Mouse (Mus musculus) stomach, embryonic 16.5 days (tissue): ENCODE measurements around the gene Fam173a. TPM values are rescaled to one million over a fixed set of nuclear protein-coding genes. Genes with fewer than 3 reads are reported as not detected.

Experiments
- ATAC-seq: fragments of 200-750 bp; cut with Nextera tagmentation; 2 replicates; pipeline ENCODE4 v1.8.0; 2017; ENCODE audit warnings: moderate number of reproducible peaks, moderate TSS enrichment; ENCODE audit not compliant: insufficient read depth, low FRiP score
- H3K27ac ChIP-seq: fragments of 300-500 bp; sonication (generic); 2 replicates; pipeline ENCODE4 v1.5.1; 2014; ENCODE audit warnings: low read length
- H3K27me3 ChIP-seq: fragments of 300-500 bp; sonication (generic); 2 replicates; pipeline ENCODE4 v1.6.1; 2014; ENCODE audit warnings: low read length, control low read depth, mixed read lengths; ENCODE audit not compliant: control insufficient read depth, insufficient read depth
- H3K36me3 ChIP-seq: fragments of 300-500 bp; sonication (generic); 2 replicates; pipeline ENCODE4 v1.6.1; 2014; ENCODE audit warnings: low read length; ENCODE audit not compliant: control insufficient read depth, insufficient read depth
- H3K4me1 ChIP-seq: fragments of 300-500 bp; sonication (generic); 2 replicates; pipeline ENCODE4 v1.6.1; 2014; ENCODE audit warnings: low read length, control low read depth, mixed read lengths; ENCODE audit not compliant: control insufficient read depth, insufficient read depth
- H3K4me2 ChIP-seq: fragments of 300-500 bp; sonication (generic); 2 replicates; pipeline ENCODE4 v1.6.1; 2014; ENCODE audit warnings: low read depth, low read length, mixed read lengths
- H3K4me3 ChIP-seq: fragments of 300-500 bp; sonication (generic); replicated peaks from 2 replicates; pipeline ENCODE4 v1.5.1; 2014; ENCODE audit warnings: mild to moderate bottlenecking, low read length
- H3K9ac ChIP-seq: fragments of 300-500 bp; sonication (generic); 2 replicates; pipeline ENCODE4 v1.6.1; 2014; ENCODE audit warnings: low read length
- H3K9me3 ChIP-seq: fragments of 300-500 bp; sonication (generic); replicated peaks from 2 replicates; pipeline ENCODE4 v1.6.1; 2016; ENCODE audit warnings: low read length, control low read depth; ENCODE audit not compliant: control insufficient read depth
- WGBS: fragments of 180-500 bp; shearing (Covaris S2); extraction: QIAGEN DNeasy Blood & Tissue Kit; methylation state at CpG from one replicate; pipeline ENCODE4 v1.1.7; 2014; 5-methylcytosine and 5-hydroxymethylcytosine counted together
- polyA plus RNA-seq: library from polyadenylated mRNA; unstranded; fragments of >200 nt; fragmentation: Nextera tagmentation; extraction: Ambion mirVana; gene quantifications from 2 replicates; pipeline ENCODE4 v1.2.1, GENCODE M21; 2015

The Fam173a gene
- polyA plus RNA-seq, 1 experiment from 2014 or later: 102 TPM

DNA sequence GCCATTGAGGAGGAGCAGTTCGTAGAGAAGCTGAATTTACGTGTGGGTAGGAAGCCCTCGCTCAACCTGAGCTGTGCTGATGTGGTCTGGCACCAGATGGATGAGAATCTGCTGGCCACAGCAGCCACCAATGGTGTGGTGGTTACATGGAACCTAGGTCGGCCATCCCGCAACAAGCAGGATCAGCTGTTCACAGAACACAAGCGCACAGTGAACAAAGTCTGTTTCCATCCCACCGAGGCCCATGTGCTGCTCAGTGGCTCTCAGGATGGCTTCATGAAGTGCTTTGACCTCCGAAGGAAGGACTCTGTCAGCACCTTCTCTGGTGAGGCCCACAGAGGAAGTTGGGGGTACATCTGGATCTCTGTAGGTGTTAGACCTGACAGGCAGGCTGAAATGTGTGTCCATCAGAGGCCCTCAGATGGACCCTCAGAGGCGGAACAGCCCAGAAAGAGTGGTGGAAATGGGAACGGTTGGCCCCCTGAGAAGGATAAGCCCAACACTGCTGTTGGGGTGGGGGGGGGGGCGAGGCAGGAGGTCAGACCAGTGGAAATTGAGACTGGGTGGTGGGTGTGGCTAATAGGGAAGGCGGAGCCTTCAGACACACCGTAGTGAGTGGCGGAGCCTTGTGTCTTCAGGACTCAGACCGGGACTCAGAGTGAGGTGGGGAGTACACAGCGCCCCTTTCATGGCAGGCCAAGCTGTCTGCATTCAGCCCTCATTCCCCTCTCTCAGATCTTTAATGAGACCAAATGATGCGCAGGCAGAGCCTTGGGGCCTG lies 31.9 kb upstream of the Fam173a start:
- Histone ChIP-seq H3K4me1 (peaks cover 20% of the 10 kb centered on the region), H3K36me3 (0 out of 2 replicates have a peak, but pooled peaks cover 12% of the 10 kb centered on the region), H3K4me2 (peak overlapping the region; percentile 92), H3K9ac (peak overlapping the region; percentile 83), H3K27ac (no peak overlapping the region), H3K27me3 (peaks cover 8% of the 10 kb centered on the region), H3K9me3 (no peaks in the 10 kb centered on the region), H3K4me3 (peak overlapping the region; percentile 67)
- WGBS: 66% methylated on average over 16 of the region's 17 CpGs
- no peak for ATAC-seq

DNA sequence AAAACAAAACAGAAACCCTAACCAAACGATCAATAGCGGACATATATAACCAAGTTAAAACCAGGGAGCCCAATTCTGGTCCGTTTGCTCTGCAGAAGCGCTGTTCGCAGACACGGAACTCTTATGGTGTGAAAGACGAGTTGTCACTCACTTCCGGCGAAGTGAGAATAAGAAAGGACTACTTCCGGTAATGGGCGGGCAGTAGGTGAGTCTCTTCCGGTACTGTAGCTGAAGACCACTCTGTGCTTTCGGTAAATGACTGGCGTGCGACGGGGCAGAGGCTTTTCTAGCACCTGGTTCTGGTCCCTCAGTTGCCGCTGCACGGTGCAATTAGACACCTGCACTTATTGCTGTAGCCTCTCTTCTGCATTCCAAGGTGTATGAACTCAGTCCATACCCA lies 30.8 kb upstream of the Fam173a start, which contains the start of gene Wdr24:
Gene Wdr24, plus strand, starts transcription at position 176 of the 400 bp plus-strand sequence.
- peak within 1 kb of the TSS; percentile 51 for H3K27ac ChIP-seq
- H3K27me3 ChIP-seq: peaks cover 17% of the 10 kb centered on the region
- WGBS: 1% methylated on average over 18 of the region's 18 CpGs
- peak within 1 kb of the TSS; percentile 83 for H3K9ac ChIP-seq
- 0 out of 2 replicates have a peak, but pooled peaks cover 12% of the 10 kb centered on the region for H3K36me3 ChIP-seq
- H3K4me1 ChIP-seq: peaks cover 22% of the 10 kb centered on the region
- peak within 1 kb of the TSS; percentile 92 for H3K4me2 ChIP-seq
- peak; percentile 53 for ATAC-seq
- no peaks in the 10 kb centered on the region for H3K9me3 ChIP-seq
- H3K4me3 ChIP-seq: peak within 1 kb of the TSS; percentile 67

DNA sequence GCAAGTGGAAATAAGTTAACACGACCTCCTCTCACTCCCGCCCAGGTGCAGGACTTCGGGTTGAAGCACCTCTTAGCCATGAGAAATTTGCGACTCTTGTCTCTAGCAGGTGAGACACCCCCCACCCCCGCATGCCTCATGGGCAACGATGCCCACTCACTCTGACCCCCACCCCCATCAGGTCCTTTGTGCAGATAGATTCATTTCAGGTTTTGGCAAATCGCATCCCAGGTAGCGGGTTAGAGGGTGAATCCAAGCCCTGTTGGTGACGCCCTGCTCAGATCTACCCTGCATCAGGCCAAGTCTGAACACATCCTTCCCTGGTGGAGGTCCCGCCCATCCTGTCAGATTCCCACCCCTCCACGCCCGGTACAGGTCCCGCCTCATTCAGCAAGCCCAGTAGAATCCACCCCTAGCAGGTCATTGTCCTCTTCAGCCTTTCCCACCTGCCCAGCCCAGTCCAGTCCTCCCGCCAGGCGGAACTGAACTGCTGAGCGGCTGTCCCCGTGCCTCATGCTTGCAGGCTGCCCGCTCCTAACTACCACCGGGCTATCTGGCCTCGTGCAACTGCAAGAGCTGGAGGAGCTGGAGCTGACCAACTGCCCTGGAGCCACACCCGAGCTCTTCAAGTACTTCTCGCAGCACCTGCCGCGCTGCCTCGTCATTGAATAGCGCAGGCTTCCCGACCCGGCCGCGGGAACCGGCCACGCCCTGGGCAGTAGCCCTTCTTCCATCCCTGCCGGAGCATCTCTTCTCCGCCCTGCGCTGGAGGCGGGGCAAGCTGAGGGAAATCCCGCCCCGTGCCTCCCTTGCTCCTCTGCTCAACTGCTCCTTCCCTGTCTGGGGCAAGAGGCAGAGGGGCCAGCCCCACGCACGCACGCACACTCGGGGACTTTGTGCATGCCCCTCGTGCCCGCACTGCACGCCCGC lies 26.4 kb upstream of the Fam173a start:
- Histone ChIP-seq H3K27me3 (peaks cover 26% of the 10 kb centered on the region), H3K4me2 (peak overlapping the region; percentile 41), H3K9ac (0 out of 2 replicates have a peak overlapping the region, but pooled peaks have one; percentile 2), H3K4me1 (peaks cover 7% of the 10 kb centered on the region), H3K4me3 (peak overlapping the region; percentile 26), H3K36me3 (no peaks in the 10 kb centered on the region), H3K27ac (no peak overlapping the region), H3K9me3 (no peaks in the 10 kb centered on the region)
- WGBS: 7% methylated on average over 46 of the region's 46 CpGs
- ATAC-seq: peak; percentile 56; the same call in 1 of the 2 replicates

GRCm38 (mm10) chr17:25817662-25818061 lies 25.0 kb upstream of the Fam173a start:
- Histone ChIP-seq H3K4me2 (no peak overlapping the region), H3K27ac (no peak overlapping the region), H3K4me1 (peaks cover 4% of the 10 kb centered on the region; the same call in 1 of the 2 replicates), H3K4me3 (no peak overlapping the region), H3K9ac (no peak overlapping the region), H3K27me3 (peaks cover 26% of the 10 kb centered on the region), H3K36me3 (no peaks in the 10 kb centered on the region), H3K9me3 (no peaks in the 10 kb centered on the region)
- ATAC-seq: no peak
- 74% methylated on average over 11 of the region's 11 CpGs for WGBS

- Histone ChIP-seq H3K9me3 (no peaks in the 10 kb centered on the region), H3K9ac (no peak overlapping the region), H3K27ac (no peak overlapping the region), H3K4me3 (no peak overlapping the region), H3K4me2 (no peak overlapping the region), H3K27me3 (peaks cover 30% of the 10 kb centered on the region), H3K36me3 (no peaks in the 10 kb centered on the region), H3K4me1 (0 out of 2 replicates have a peak, but pooled peaks cover 2% of the 10 kb centered on the region)
- peak; percentile 28; the same call in 1 of the 2 replicates for ATAC-seq
- 2% methylated on average over 20 of the region's 20 CpGs for WGBS
Measured at GRCm38 (mm10) chr17:25813471-25813870, 20.8 kb upstream of the Fam173a start.

GRCm38 (mm10) chr17:25810890-25811289 lies 18.2 kb upstream of the Fam173a start:
- Histone ChIP-seq H3K4me3 (no peak overlapping the region), H3K36me3 (no peaks in the 10 kb centered on the region), H3K27ac (no peak overlapping the region), H3K9me3 (no peaks in the 10 kb centered on the region), H3K27me3 (peaks cover 27% of the 10 kb centered on the region), H3K4me2 (no peak overlapping the region), H3K9ac (no peak overlapping the region), H3K4me1 (0 out of 2 replicates have a peak, but pooled peaks cover 2% of the 10 kb centered on the region)
- no peak for ATAC-seq
- WGBS: 62% methylated on average over 4 of the region's 4 CpGs

GRCm38 (mm10) chr17:25809606-25810340 lies 17.1 kb upstream of the Fam173a start:
- Histone ChIP-seq H3K36me3 (no peaks in the 10 kb centered on the region), H3K9ac (peak overlapping the region; percentile 79), H3K4me3 (peak overlapping the region; percentile 68), H3K4me2 (peak overlapping the region; percentile 96), H3K9me3 (no peaks in the 10 kb centered on the region), H3K27me3 (peaks cover 27% of the 10 kb centered on the region), H3K27ac (no peak overlapping the region), H3K4me1 (0 out of 2 replicates have a peak, but pooled peaks cover 2% of the 10 kb centered on the region)
- peak; percentile 12; the same call in 1 of the 2 replicates for ATAC-seq
- WGBS: 10% methylated on average over 24 of the region's 25 CpGs

DNA sequence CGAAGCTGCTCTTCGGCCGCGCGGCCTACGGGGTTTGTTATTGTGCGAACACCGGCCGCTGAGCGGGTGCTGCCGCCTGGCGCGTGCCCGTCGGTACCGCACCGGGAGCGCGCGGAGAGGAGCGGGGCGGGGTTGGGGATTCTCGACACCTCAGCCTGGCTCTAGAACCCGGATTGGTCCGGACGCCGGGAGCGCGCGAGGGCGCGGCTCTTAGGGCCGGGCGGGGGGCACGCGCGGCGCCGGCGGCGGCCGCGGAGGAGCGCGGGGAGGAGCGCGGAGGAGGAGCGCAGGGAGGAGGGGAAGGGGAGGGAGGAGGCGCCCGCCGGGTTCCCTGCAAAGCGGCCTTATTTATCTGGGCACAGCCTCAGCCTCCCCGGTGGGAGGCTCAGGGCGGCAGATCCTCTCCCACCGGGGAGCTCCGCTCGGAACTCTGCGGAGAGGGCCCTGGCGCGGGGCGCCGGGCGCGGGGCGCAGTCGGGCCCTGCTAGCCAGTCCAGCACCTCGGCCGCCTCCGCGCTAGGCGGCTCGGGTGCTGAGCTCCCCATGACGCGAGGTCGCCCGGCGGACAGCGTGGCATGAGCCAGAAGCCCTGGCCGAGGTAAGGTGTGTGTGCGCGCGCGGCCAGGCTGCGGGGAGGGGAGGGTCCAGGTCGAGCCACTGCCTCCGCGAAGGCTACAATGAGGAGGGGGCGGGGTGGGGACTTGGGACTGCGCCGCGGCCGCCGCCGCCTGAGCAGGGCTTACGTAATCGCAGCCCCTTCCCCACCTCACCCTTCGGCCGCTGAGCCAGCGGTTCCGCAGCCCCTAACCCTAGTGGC lies 16.3 kb upstream of the Fam173a start, which contains the start of gene Fbxl16:
Gene Fbxl16, plus strand, starts transcription at position 297 of the 817 bp plus-strand sequence.
- 0 out of 2 replicates have a peak, but pooled peaks cover 2% of the 10 kb centered on the region for H3K4me1 ChIP-seq
- H3K27ac ChIP-seq: no peak within 1 kb of the TSS
- no peaks in the 10 kb centered on the region for H3K9me3 ChIP-seq
- peak within 1 kb of the TSS; percentile 96 for H3K4me2 ChIP-seq
- under 1% methylated on average over 84 of the region's 100 CpGs for WGBS
- peak within 1 kb of the TSS; percentile 68 for H3K4me3 ChIP-seq
- ATAC-seq: peak; percentile 88
- peak within 1 kb of the TSS; percentile 79 for H3K9ac ChIP-seq
- peaks cover 27% of the 10 kb centered on the region for H3K27me3 ChIP-seq
- no peaks in the 10 kb centered on the region for H3K36me3 ChIP-seq
